Mouse (Mus musculus) cerebellum, adult 2 months (tissue): ENCODE results near the gene U2af1. TPM values are rescaled to one million over a fixed set of nuclear protein-coding genes. Genes with fewer than 3 reads are reported as not detected.
"Not testable (repeated sequence)": the region's sequence is repeated elsewhere in the genome, so short reads cannot be mapped to it uniquely, and the experiment has no call there.

Source experiments
- DNase-seq, 2 experiments: peaks; one replicate each; pipeline ENCODE4 v3.0.0; 2021
- H3K27ac ChIP-seq: fragments of 200-500 bp; 2 replicates; pipeline ENCODE4 v1.5.1; 2012; ENCODE audit warnings: low read length, control low read depth, inconsistent platforms; ENCODE audit not compliant: insufficient read depth
- H3K27me3 ChIP-seq: fragments of 200-500 bp; 2 replicates; pipeline ENCODE4 v1.6.1; 2012; ENCODE audit warnings: inconsistent platforms, mild to moderate bottlenecking, low read length, moderate library complexity; ENCODE audit not compliant: control insufficient read depth, insufficient read depth
- H3K4me1 ChIP-seq: fragments of 200-500 bp; 2 replicates; pipeline ENCODE4 v1.6.1; 2011; ENCODE audit warnings: low read length; ENCODE audit not compliant: control insufficient read depth, insufficient read depth
- H3K4me3 ChIP-seq: fragments of 200-500 bp; replicated peaks from 2 replicates; pipeline ENCODE3; 2011; ENCODE audit warnings: mild to moderate bottlenecking, low read depth, low read length, control low read depth; ENCODE audit not compliant: insufficient read depth
- CTCF ChIP-seq: fragments of 200-500 bp; IDR thresholded peaks from 2 replicates; pipeline ENCODE4 v1.5.1; 2011; ENCODE audit warnings: low read depth, mild to moderate bottlenecking, control low read depth, low read length, moderate library complexity, borderline replicate concordance; ENCODE audit not compliant: insufficient read depth
- POLR2A ChIP-seq: fragments of 200-500 bp; IDR thresholded peaks from 2 replicates; pipeline ENCODE4 v1.6.1; 2011; ENCODE audit warnings: low read length, control low read depth, borderline replicate concordance; ENCODE audit not compliant: insufficient read depth
- WGBS: fragments of 180-500 bp; shearing (Covaris S2); methylation state at CpG from one replicate; pipeline ENCODE4 v1.1.7; 2018; 5-methylcytosine and 5-hydroxymethylcytosine counted together
- polyA plus RNA-seq: library from polyadenylated mRNA; depleted of rRNA; stranded (reverse); fragments of >200 nt; gene quantifications from 2 replicates; pipeline ENCODE4 v1.2.3, GENCODE M21; 2012

The U2af1 gene
- polyA plus RNA-seq, 1 experiment, result 184 TPM

DNA sequence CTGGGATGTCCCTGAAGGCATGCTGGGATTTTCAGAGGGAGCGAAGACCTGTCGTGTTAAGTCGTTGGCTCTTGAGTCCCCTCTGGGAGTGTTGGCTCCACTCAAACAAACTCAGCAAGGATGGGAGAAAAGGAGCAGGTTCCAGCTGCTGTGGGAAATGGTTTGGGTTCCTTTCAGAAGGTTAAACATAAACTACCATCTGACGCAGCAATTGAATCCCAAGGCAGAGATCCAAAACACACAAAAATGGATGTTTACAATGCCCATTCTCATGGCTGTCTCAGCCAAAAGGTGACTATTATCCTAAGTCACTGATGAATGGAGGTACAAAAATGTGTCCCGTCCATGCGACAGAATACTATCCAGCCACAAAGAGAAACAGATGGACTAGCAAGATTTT is 25.7 kb downstream of the U2af1 start:
- no peak overlapping the region for H3K27ac ChIP-seq
- WGBS, result 76% methylated on average over 6 of the region's 6 CpGs
- TF ChIP-seq POLR2A (no peak), CTCF (no peak)

DNA sequence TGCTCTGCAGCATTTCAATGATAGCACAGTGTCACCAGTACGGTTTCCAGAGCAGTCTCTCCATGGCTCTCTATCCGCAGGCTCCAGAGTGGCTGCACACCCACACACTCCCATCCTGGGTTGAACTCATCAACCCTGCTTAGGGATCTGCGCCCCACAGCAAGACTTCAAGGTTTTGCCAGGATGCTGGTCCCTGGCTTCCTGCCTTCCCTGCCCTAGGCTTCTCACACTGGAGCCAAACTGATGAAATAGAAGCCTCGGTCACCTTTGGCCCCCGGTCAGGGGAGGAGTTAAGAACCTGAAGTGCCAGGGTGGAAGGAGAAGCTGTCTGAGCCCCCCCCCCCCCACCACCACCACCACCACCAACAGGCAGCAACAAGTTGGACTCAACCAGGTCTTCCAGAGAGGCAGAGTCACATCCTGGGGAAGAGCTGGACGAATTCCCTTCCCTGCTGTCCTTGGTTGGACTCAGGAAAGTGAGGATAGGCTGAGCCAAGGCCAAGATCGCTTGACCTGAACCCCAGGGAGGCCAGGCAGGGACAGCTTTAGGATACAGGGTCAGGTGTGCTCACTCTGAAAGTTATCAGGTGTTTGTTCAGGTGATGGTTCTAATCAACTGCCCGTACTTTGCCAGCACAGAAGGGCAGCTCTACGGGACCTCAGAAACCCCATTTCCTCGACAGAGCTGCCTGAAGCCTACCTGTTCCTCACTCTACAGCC is 27.5 kb downstream of the U2af1 start:
- H3K27ac ChIP-seq, result no peak overlapping the region
- DNase-seq, result no peak
- no peak for TF ChIP-seq CTCF
- TF ChIP-seq POLR2A, result no peak
- no peak overlapping the region for H3K4me3 ChIP-seq
- H3K27me3 ChIP-seq, result no peaks in the 10 kb centered on the region
- no peaks in the 10 kb centered on the region for H3K4me1 ChIP-seq
- 36% methylated on average over 10 of the region's 10 CpGs for WGBS

More for the DNA sequence above, 25.7 kb downstream of the U2af1 start:
- DNase-seq, result no peak
- Histone ChIP-seq H3K4me1 (no peaks in the 10 kb centered on the region), H3K4me3 (no peak overlapping the region), H3K27me3 (peaks cover 2% of the 10 kb centered on the region; the same call in 1 of the 2 replicates)

DNA sequence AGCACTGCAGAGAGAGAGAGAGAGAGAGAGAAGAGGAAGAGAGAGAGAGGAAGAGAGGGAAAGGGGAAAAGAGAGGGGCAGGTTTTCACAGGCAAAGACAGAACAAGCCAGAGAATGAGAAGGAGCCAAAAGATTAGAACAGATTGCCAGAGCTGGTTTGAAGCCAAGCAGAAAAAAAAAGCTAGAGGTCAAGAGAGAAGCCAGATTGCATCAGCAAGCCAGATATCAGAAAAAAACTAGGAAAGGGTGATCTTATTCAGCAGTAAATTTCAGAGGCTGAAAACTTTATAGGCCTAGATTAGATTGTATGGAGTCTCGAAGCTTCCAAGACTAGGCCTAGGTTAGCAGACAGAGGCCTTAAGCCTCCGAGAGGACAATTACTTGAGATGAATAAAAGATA is 30.7 kb downstream of the U2af1 start:
- TF ChIP-seq CTCF, result no peak
- TF ChIP-seq POLR2A, result no peak
- 98% methylated on average over 2 of the region's 2 CpGs for WGBS
- Histone ChIP-seq H3K27me3 (no peaks in the 10 kb centered on the region), H3K27ac (no peak overlapping the region), H3K4me3 (no peak overlapping the region), H3K4me1 (no peaks in the 10 kb centered on the region)
- DNase-seq, result no peak

DNA sequence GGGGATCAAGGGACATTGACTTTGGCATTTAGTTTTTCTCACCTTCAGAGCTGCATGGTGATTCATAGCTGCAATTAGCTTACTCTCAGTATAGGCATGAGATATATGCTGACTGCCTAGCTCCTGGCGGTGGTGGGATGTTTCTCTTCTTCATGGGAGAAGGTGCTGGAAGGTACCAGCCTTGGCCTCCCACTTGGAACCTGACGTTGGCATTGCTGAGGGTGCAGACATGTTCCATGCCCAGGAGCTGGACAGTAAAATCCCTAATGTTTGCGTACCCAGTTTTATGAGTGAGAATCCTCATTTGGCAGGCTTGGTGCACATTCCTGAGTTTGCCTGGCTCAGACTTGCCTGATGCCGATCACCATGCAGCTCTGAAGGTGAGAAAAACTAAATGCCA is 35.6 kb downstream of the U2af1 start:
- 89% methylated on average over 4 of the region's 4 CpGs for WGBS
- TF ChIP-seq POLR2A (no peak), CTCF (no peak)
- H3K4me1 ChIP-seq, result no peaks in the 10 kb centered on the region
- no peak for DNase-seq
- H3K27ac ChIP-seq, result no peak overlapping the region
- H3K27me3 ChIP-seq, result no peaks in the 10 kb centered on the region
- no peak overlapping the region for H3K4me3 ChIP-seq

DNA sequence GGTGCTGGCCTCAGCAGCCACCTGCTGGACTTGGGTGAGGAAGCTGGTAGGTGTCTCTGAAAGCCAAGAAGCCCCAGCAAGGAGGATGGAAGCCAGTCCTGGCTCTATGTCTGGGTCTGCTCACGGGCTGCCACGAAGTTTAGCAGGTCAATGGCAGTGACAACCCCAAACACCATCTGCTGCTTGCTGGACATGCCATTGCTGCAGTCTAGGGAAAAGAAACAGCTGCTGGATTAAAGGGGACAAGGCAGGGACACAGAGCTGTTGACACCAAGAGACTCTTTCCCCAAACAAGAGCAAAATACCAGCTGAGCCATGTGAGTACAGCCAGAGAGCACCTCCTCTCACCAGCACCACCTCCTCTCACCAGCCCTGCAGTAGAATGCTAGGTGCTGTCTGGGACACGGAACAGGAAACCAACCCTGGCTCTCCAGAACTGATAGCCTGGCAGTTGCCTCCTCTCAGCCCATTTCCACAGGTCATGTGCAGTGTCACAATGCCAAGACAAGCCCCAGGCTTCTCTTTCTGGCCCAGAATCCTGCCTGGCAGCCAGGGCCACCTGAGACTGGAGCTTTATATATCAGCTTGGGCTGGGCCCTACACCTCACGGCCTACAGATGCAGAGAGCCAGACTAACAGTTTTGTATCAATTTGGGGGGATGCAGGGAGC is 45.5 kb downstream of the U2af1 start:
- WGBS, result 18% methylated on average over 4 of the region's 4 CpGs
- TF ChIP-seq CTCF, result no peak
- no peak for TF ChIP-seq POLR2A
- no peaks in the 10 kb centered on the region for H3K27me3 ChIP-seq
- H3K4me3 ChIP-seq, result no peak overlapping the region
- H3K4me1 ChIP-seq, result peaks cover 9% of the 10 kb centered on the region
- peak; percentile 16 to 23 for DNase-seq
- H3K27ac ChIP-seq, result no peak overlapping the region

DNA sequence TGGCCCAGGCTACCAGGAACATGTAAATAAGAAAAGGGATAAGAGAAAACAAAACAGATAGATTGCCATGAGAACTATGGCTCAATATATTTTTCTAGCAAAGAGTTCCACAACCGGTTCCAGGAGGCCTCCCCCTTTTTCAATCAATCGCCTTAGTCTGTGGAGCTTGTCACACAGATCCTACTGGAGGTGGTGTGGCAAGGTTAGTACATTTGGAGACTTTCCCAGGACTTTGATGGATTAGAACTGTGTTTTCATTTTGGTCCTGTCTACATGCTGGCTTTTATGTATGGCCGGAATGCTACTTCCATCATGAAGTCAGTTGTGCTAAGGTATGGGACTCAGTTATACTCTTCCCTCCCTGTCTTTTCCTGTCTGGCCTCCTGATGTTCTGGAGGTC is 48.8 kb downstream of the U2af1 start:
- 92% methylated on average over 3 of the region's 3 CpGs for whole genome bisulfite sequencing
- TF ChIP-seq CTCF (no peak), POLR2A (no peak)

DNA sequence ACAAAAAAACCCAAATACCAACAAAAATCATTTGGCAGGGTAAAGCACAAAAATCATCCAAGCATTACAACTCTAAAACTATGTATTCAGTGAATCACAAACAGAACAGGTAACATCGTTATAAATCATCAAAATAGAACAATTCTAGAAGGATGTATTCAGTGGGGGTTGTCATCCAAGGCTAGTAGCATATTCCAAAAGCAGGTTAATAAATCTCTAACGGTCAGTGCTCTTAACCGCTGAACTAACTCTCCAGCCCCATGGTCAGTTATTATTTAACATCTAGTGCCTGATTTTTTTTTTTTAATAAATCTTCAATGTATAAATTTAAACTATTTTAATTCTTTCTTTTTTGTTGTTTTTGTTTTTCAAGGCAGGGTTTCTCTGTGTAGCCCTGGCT is 49.5 kb downstream of the U2af1 start:
- not testable (repeated sequence) for H3K27me3 ChIP-seq, H3K4me1 ChIP-seq, H3K27ac ChIP-seq, DNase-seq, H3K4me3 ChIP-seq
- 96% methylated on average over 3 of the region's 3 CpGs for WGBS

More for the DNA sequence above, 48.8 kb downstream of the U2af1 start:
- Histone ChIP-seq H3K27ac (no peak overlapping the region), H3K27me3 (no peaks in the 10 kb centered on the region), H3K4me3 (no peak overlapping the region), H3K4me1 (peaks cover 9% of the 10 kb centered on the region)
- DNase-seq, result no peak

DNA sequence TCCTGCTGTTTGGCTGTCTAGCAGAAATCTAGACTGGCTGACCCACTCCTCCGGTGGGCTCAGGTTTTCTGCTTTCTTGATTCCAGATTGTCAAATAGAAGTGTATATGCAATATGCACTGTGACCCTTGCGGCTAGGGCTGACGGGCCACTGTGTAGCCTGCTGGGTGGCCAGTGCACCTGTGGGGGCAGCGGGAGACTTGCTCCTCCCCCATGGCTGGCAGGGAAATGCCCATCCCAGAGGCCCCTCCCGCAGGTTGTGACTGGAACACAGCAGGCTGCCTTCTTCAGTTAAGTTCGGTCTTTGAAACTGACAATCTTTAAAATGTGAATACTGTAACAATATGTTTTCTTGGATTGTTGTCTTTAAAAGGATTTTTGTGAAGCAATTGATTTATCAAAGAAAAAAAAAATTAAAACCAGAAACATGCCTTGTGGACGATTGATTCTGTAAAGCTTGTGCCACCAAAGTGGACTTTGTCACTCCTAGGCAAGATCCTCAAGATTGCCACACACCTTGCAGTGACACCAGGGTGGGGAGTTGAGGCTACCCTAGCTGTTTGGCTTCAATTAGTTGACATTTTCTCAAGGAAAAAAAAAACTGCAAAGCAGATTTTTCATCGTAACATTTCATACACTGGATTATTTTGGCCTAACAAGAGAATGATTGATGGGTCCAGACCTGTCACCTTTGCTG is 51.3 kb downstream of the U2af1 start:
- no peak for DNase-seq
- 82% methylated on average over 8 of the region's 8 CpGs for WGBS
- Histone ChIP-seq H3K27me3 (no peaks in the 10 kb centered on the region), H3K4me1 (no peaks in the 10 kb centered on the region), H3K4me3 (no peak overlapping the region), H3K27ac (no peak overlapping the region)
- TF ChIP-seq POLR2A, result no peak
- TF ChIP-seq CTCF, result no peak
